Mouse (Mus musculus) brain, adult 10 weeks (tissue): Measurements from ENCODE around the gene Mal. TPM values are rescaled to one million over a fixed set of nuclear protein-coding genes. Genes with fewer than 3 reads are reported as not detected.

Source experiments
- polyA plus RNA-seq: library from polyadenylated mRNA; stranded (reverse); fragments of 350-450 nt; fragmentation: Illumina TruSeq; extraction: RNeasy Lipid Tissue Mini Kit (QIAGEN cat#74804); gene quantifications from one replicate; pipeline ENCODE4 v1.2.3, GENCODE M21; 2015; ENCODE audit warnings: low read depth, low replicate concordance

Gene Mal
- 367 TPM for polyA plus RNA-seq

GRCm38 (mm10) chr2:127656086-127656720 is at the start of gene Mal:
Gene Mal, minus strand, starts transcription at chr2:127656695.

GRCm38 (mm10) chr2:127586694-127587513 is 69.6 kb downstream of the Mal start, which contains the start of the genes Zfp661 and Mrps5:
Gene Zfp661, minus strand, starts transcription at chr2:127587094.
Gene Mrps5, plus strand, starts transcription at chr2:127587222.

Other genes with a start within 250 kb of the Mal start
- gene Gpat2, start 231.5 kb downstream of the Mal start, polyA plus RNA-seq = 0.16 TPM
- 31.6 TPM for gene Fahd2a, start 212.1 kb downstream of the Mal start, polyA plus RNA-seq
- gene Kcnip3, start 134.6 kb downstream of the Mal start, polyA plus RNA-seq = 91.6 TPM
- gene Prom2, start 115.2 kb downstream of the Mal start, polyA plus RNA-seq = 0.24 TPM
- 9.0 TPM for gene Zfp661, start 69.6 kb downstream of the Mal start, polyA plus RNA-seq
- 94.9 TPM for gene Mrps5, start 69.5 kb downstream of the Mal start, polyA plus RNA-seq
- 0.80 TPM for gene Mall, start 73.2 kb upstream of the Mal start, polyA plus RNA-seq
- 16.0 TPM for gene Nphp1, start 132.2 kb upstream of the Mal start, polyA plus RNA-seq
- 89.0 TPM for gene Mtln, start 135.8 kb upstream of the Mal start, polyA plus RNA-seq
- gene Bub1, start 175.2 kb upstream of the Mal start, polyA plus RNA-seq = 0.49 TPM
- gene Acoxl, start 182.2 kb upstream of the Mal start, polyA plus RNA-seq = not detected